Mouse (Mus musculus) intestine, embryonic 14.5 days (tissue): ENCODE data around the gene Ccdc40. TPM values are rescaled to one million over a fixed set of nuclear protein-coding genes. Genes with fewer than 3 reads are reported as not detected.
A peak's percentile ranks its signal among the peaks of the same experiment; 100 is the strongest.

ENCODE experiments used
- ATAC-seq: fragments of 200-750 bp; cut with Nextera tagmentation; replicated peaks from 2 replicates; pipeline ENCODE4 v1.8.0; 2017; ENCODE audit warnings: low read depth, moderate number of reproducible peaks, moderate TSS enrichment, moderate library complexity; ENCODE audit not compliant: low FRiP score, low TSS enrichment
- DNase-seq: peaks from one replicate; pipeline ENCODE4 v3.0.0-alpha.2; 2018; ENCODE audit warnings: low spot score
- H3K27ac ChIP-seq: fragments of 300-500 bp; sonication (generic); 2 replicates; pipeline ENCODE4 v1.5.1; 2014; ENCODE audit warnings: low read depth, mild to moderate bottlenecking, control low read depth
- H3K27me3 ChIP-seq: fragments of 300-500 bp; sonication (generic); replicated peaks from 2 replicates; pipeline ENCODE4 v1.6.1; 2014; ENCODE audit warnings: low read length, control low read depth; ENCODE audit not compliant: control insufficient read depth, insufficient read depth
- H3K36me3 ChIP-seq: fragments of 300-500 bp; sonication (generic); 2 replicates; pipeline ENCODE4 v1.6.1; 2014; ENCODE audit warnings: low read length, control low read depth; ENCODE audit not compliant: control insufficient read depth, insufficient read depth
- H3K4me1 ChIP-seq: fragments of 300-500 bp; sonication (generic); replicated peaks from 2 replicates; pipeline ENCODE4 v1.6.1; 2014; ENCODE audit warnings: low read length, control low read depth, mixed read lengths; ENCODE audit not compliant: control insufficient read depth, insufficient read depth
- H3K4me2 ChIP-seq: fragments of 300-500 bp; sonication (generic); 2 replicates; pipeline ENCODE4 v1.6.1; 2014; ENCODE audit warnings: low read length
- H3K4me3 ChIP-seq: fragments of 300-500 bp; sonication (generic); 2 replicates; pipeline ENCODE4 v1.5.1; 2014; ENCODE audit warnings: low read depth, low read length, control low read depth, mixed read lengths
- H3K9ac ChIP-seq: fragments of 300-500 bp; sonication (generic); 2 replicates; pipeline ENCODE4 v1.6.1; 2014; ENCODE audit warnings: mild to moderate bottlenecking, low read length
- H3K9me3 ChIP-seq: fragments of 300-500 bp; sonication (generic); 2 replicates; pipeline ENCODE4 v1.6.1; 2016; ENCODE audit warnings: low read length, control low read depth; ENCODE audit not compliant: control insufficient read depth
- WGBS: fragments of 180-500 bp; shearing (Covaris S2); extraction: QIAGEN DNeasy Blood & Tissue Kit; methylation state at CpG from one replicate; pipeline ENCODE4 v1.1.7; 2014; 5-methylcytosine and 5-hydroxymethylcytosine counted together
- polyA plus RNA-seq: library from polyadenylated mRNA; unstranded; fragments of >200 nt; fragmentation: Nextera tagmentation; extraction: Ambion mirVana; gene quantifications from 2 replicates; pipeline ENCODE4 v1.2.1, GENCODE M21; 2014

Ccdc40 gene
- polyA plus RNA-seq, 1 experiment from 2014 or later = 4.0 TPM

DNA sequence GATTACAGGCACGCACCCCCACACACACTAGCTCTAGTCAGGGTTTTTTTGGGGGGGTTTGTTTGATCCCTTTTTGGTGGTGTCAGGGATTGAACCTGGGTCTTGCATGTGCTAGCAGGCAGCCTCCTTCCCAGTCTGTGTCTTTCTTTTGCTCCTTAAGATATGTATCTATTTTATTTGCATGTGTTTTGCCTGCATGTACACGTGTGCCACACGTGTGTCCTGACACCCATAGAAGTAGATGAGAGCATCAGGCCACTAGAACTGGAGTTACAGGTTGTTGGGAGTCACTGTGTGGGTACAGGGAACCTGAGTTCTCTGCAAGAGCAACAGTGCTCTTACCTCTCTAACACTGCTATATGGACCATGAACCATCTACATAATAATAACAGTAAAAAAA is 39.1 kb upstream of the Ccdc40 start:
- Histone ChIP-seq H3K36me3 (no peaks in the 10 kb centered on the region), H3K9me3 (no peaks in the 10 kb centered on the region), H3K27me3 (no peaks in the 10 kb centered on the region), H3K4me1 (peaks cover 18% of the 10 kb centered on the region), H3K9ac (no peak overlapping the region), H3K4me2 (no peak overlapping the region), H3K27ac (no peak overlapping the region), H3K4me3 (no peak overlapping the region)
- WGBS = 89% methylated on average over 3 of the region's 3 CpGs
- no peak for ATAC-seq
- no peak for DNase-seq

DNA sequence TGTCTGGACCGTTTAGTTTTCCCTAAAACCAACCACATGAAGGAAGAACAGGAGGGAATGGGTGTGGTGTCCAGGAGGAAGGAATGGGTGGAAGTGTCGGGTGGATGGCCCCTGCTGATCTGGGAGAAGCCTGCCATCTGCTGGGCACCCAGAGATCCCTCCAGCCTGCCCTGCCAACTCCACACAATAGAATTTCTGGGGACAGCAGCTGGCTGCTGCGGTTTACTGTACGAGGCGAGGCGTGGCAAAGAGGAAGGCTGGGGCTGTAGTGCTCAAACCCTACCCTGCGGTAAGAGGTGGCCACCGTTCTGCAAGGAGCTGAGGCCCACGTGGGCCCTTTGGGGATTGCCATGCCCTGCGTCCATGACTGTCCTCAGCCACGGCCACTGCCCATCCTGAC is 37.9 kb upstream of the Ccdc40 start:
- no peak overlapping the region for H3K4me2 ChIP-seq
- no peaks in the 10 kb centered on the region for H3K27me3 ChIP-seq
- no peak overlapping the region for H3K9ac ChIP-seq
- WGBS = 25% methylated on average over 11 of the region's 11 CpGs
- no peak overlapping the region for H3K27ac ChIP-seq
- peak; percentile 58 for ATAC-seq
- no peaks in the 10 kb centered on the region for H3K9me3 ChIP-seq
- H3K4me1 ChIP-seq = peaks cover 18% of the 10 kb centered on the region
- peak; percentile 77 for DNase-seq
- no peaks in the 10 kb centered on the region; the same call in 1 of the 2 replicates for H3K36me3 ChIP-seq
- H3K4me3 ChIP-seq = no peak overlapping the region

DNA sequence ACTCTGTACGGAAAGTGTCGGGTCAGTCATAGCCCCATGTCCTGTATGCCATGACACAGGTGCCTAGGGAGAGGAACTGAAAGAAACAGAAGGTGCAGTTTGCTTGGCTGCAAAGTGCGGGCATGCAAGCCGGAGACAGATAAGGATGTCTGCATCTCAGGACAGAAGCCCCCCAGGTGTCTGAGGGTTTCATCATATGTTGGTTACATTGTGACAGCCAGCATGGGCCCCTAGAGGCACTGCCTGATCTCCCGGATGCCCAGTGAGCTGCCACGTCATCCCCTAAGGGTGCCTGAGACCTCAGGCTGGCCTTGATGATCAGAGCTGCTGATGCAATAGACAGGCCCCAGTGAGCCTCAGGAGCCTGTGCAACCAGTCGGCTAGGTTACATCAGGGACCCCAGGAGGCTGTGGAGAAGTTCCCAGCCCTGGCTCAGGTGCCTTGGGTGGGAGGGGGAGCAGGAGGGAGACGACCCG is 36.7 kb upstream of the Ccdc40 start:
- Histone ChIP-seq H3K27ac (no peak overlapping the region), H3K27me3 (no peaks in the 10 kb centered on the region), H3K4me2 (no peak overlapping the region), H3K36me3 (peaks cover 2% of the 10 kb centered on the region; the same call in 1 of the 2 replicates), H3K9ac (no peak overlapping the region), H3K9me3 (no peaks in the 10 kb centered on the region), H3K4me1 (peaks cover 18% of the 10 kb centered on the region), H3K4me3 (no peak overlapping the region)
- 82% methylated on average over 9 of the region's 9 CpGs for WGBS
- DNase-seq (no peak), ATAC-seq (no peak)

DNA sequence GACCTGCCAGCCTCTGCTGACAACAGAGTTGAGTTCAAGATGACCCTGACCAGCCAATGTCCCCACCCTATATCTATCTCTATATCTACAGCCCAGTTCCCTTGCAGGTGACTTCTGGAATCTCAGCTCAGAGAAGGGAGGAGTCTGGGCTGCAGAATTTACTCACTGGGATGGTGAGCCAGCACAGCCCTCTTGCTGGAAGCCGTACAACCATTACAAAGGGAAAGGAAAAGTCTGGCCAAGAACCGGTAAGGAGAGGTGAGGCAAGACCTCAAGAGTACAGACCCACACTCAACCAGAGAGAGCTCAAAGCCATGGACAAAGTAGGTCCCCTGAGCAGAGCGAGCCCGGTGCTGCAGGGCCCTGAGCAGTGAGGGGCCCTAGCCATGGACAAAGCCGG is 36.2 kb upstream of the Ccdc40 start:
- H3K27ac ChIP-seq = no peak overlapping the region
- ATAC-seq = no peak
- H3K9ac ChIP-seq = no peak overlapping the region
- H3K4me3 ChIP-seq = no peak overlapping the region
- no peak for DNase-seq
- H3K4me2 ChIP-seq = no peak overlapping the region
- peaks cover 15% of the 10 kb centered on the region for H3K4me1 ChIP-seq
- 75% methylated on average over 5 of the region's 5 CpGs for WGBS
- H3K27me3 ChIP-seq = no peaks in the 10 kb centered on the region
- H3K9me3 ChIP-seq = no peaks in the 10 kb centered on the region
- peaks cover 3% of the 10 kb centered on the region; the same call in 1 of the 2 replicates for H3K36me3 ChIP-seq

DNA sequence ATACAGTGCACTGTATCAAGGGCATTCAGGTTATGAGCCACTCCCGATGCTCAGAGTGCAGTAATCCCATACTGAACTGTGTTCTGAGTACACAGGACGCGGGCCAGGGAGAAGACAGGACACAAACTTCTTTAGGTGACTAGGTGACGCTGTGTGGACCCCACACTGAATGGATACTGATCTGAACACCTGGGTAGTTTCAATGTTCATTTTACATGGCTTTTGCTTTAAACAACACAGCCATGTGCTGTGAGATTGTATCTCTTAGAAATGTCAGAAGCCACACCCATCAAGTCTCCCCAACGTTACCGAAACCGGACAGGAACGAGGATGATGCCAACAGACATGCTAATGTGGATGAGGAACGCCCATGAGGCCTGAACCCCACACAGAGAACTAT is 35.8 kb upstream of the Ccdc40 start:
- 85% methylated on average over 9 of the region's 9 CpGs for WGBS
- Histone ChIP-seq H3K27ac (no peak overlapping the region), H3K4me3 (no peak overlapping the region), H3K4me2 (no peak overlapping the region), H3K36me3 (peaks cover 3% of the 10 kb centered on the region), H3K9me3 (no peaks in the 10 kb centered on the region), H3K27me3 (no peaks in the 10 kb centered on the region), H3K4me1 (peaks cover 11% of the 10 kb centered on the region), H3K9ac (no peak overlapping the region)
- DNase-seq (no peak), ATAC-seq (no peak)

DNA sequence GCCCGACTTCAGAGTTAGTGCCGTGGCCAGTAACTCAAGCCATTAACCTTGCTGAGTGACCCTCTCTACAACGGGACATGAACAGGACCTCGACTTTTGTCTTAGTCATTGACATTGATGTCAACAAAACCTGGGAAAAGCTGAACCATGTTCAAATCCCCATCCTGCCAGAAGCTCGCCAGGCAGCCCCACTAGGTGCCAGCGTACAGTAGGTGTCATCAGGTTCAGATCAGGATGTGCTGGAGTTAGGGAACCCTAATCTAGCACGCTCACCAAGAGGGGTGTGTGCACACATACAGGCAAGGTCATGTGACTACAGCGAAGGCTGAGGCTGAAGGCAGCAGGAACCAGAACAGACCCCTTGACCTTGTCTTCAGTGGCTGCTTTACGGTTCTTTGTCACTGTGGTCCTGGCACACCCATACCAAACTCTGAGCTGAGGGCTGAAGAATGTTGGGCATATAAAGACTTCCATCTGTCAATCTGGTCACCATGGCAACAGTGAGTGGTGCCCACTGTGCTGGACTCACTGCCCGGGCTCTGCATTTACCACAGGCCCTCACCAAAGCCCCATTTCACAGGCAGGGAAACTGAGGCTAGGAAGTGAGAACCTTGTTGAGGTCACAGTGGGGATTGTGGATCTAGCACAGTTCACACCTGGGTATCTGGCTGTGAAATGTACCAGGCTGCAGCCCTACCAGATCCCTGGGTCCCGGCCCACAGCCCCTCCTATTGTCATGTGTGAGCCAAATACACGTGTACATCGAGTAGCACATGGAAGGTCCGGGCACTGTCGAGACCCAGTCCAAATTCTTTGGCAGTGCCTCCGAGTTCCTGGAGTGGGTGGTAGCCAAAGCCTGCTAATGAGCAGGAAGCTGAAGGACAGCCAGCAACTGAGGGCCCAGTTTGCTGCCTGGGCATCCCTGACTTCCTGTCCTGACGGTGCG is 30.5 kb upstream of the Ccdc40 start:
- H3K4me2 ChIP-seq = no peak overlapping the region
- 88% methylated on average over 18 of the region's 18 CpGs for WGBS
- ATAC-seq = no peak

DNA sequence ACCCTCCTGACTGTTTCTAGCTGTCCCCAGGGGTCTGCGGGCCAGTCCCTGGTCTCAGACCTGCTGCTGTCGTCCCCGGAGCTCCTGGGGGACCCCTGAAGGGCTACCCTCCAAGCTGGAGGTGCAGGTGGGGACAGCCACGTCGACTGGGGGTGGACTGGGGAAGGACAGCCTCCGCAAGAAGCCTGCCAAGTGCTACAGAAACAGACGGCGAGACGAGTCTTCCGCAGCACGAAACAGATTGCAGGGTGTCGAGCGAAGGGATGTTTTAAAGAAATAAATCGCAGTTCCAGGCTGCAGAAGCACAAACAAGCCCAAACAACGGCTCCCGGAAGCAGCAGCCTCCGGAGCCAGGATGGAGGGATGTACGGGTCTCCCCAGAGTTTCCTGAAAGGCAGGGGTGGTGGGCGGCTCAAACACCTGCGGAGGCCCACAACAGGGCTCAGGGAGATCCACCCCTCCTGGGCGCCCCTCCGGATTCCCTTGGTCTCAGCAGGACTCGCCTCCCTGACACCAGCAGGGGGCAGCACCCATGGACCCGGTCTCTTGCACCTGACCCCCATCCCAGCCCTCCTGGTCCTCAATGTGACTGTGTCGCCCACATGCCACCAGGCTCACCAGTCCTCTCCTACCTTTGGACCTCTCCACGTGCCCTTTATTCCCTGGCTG is 29.7 kb upstream of the Ccdc40 start:
- H3K27ac ChIP-seq = peak overlapping the region; percentile 7; the same call in 1 of the 2 replicates
- no peak overlapping the region for H3K4me3 ChIP-seq
- DNase-seq (no peak), ATAC-seq (no peak)
- H3K4me1 ChIP-seq = peaks cover 5% of the 10 kb centered on the region
- peaks cover 10% of the 10 kb centered on the region for H3K36me3 ChIP-seq
- H3K9me3 ChIP-seq = no peaks in the 10 kb centered on the region
- WGBS = 47% methylated on average over 25 of the region's 26 CpGs
- H3K4me2 ChIP-seq = no peak overlapping the region
- no peaks in the 10 kb centered on the region for H3K27me3 ChIP-seq
- no peak overlapping the region for H3K9ac ChIP-seq

More for the DNA sequence above, 30.5 kb upstream of the Ccdc40 start:
- Histone ChIP-seq H3K27ac (peak overlapping the region; percentile 7; the same call in 1 of the 2 replicates), H3K9ac (no peak overlapping the region), H3K4me1 (peaks cover 5% of the 10 kb centered on the region), H3K36me3 (peaks cover 10% of the 10 kb centered on the region), H3K9me3 (no peaks in the 10 kb centered on the region), H3K27me3 (no peaks in the 10 kb centered on the region), H3K4me3 (no peak overlapping the region)
- DNase-seq = no peak

DNA sequence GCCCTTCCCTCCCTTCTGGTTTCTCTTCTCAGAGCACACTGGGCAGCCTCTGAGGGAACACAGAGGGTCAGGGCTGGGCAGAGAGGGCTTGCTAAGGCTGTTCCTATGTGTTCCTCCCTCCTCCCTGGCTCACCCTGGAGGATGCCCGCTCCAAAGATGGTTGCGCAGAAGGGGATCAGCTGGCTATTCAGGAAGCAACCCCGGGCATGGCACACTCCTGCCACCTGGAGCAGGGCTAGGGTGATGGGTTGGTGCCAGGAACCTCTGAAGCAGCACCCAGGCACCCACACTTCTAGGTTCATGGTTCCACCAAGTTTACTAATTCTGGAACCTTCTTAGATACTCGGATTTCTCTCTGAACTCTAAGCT is 29.2 kb upstream of the Ccdc40 start:
- no peak overlapping the region for H3K4me2 ChIP-seq
- H3K4me1 ChIP-seq = peaks cover 5% of the 10 kb centered on the region
- peaks cover 10% of the 10 kb centered on the region for H3K36me3 ChIP-seq
- H3K9me3 ChIP-seq = no peaks in the 10 kb centered on the region
- H3K4me3 ChIP-seq = no peak overlapping the region
- DNase-seq = no peak
- no peak overlapping the region for H3K9ac ChIP-seq
- no peak for ATAC-seq
- H3K27me3 ChIP-seq = no peaks in the 10 kb centered on the region
- WGBS = 80% methylated on average over 4 of the region's 4 CpGs
- H3K27ac ChIP-seq = no peak overlapping the region
